Mouse (Mus musculus): ENCODE data around the gene Lsm14a. TPM values are rescaled to one million over a fixed set of nuclear protein-coding genes. Genes with fewer than 3 reads are reported as not detected.
"Not testable (repeated sequence)": the region's sequence is repeated elsewhere in the genome, so short reads cannot be mapped to it uniquely, and the experiment has no call there.

Gene Lsm14a
- polyA plus RNA-seq, 1 experiment: 69.3 TPM

DNA sequence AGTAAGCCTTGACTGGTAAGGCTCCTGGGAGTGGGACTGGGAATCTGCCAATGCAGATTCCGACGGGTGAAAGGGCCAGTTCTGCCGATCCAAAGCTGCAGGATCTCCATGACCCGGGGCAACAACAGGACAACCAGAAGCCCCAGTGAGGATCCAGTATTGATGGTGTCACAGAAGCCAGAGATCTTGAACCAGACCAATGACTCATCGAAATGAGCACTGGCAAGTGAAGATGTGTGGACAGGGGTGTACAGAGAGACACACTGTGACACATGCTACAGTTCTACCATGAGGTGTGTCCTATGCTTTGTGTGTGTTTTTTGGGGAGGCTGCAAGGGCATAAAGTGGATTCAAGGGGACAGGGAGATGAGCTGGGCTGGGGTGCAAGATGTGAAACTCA is 52.3 kb downstream of the Lsm14a start:
- Histone ChIP-seq H3K4me3 (no peak overlapping the region), H3K36me3 (ENCODE audit: control insufficient read depth, insufficient read depth) (peaks cover 37% of the 10 kb centered on the region)
- TF ChIP-seq CEBPB (IDR thresholded peaks at IDR 0.05; ENCODE audit: insufficient read depth, poor library complexity, severe bottlenecking): no peak
- TF ChIP-seq MAX (IDR thresholded peaks at IDR 0.05; ENCODE audit: low read depth): no peak
- no peak for TF ChIP-seq MYOG (IDR thresholded peaks at IDR 0.05; ENCODE audit: control insufficient read depth in 1 of 3, insufficient read depth in 1 of 3, insufficient read length in 2 of 3, low read depth in 2 of 3)
- no peak for TF ChIP-seq TCF12 (IDR thresholded peaks at IDR 0.05; ENCODE audit: insufficient read depth, poor library complexity, severe bottlenecking)
- no peak for TF ChIP-seq POLR2AphosphoS2 (IDR thresholded peaks at IDR 0.05; ENCODE audit: insufficient read length, low read depth)
- TF ChIP-seq SRF (IDR thresholded peaks at IDR 0.05; ENCODE audit: control insufficient read depth, insufficient read length, low read depth): no peak
- TF ChIP-seq E2F4 (IDR thresholded peaks at IDR 0.05; ENCODE audit: insufficient read depth): no peak
- TF ChIP-seq POLR2A (IDR thresholded peaks at IDR 0.05; ENCODE audit: insufficient read length, low read depth): no peak
- TF ChIP-seq TCF3 (IDR thresholded peaks at IDR 0.05; ENCODE audit: insufficient read length, low read depth): no peak
- no peak for TF ChIP-seq REST (IDR thresholded peaks at IDR 0.05; ENCODE audit: insufficient read depth, insufficient read length)
- TF ChIP-seq MYOD1 (IDR thresholded peaks at IDR 0.05; ENCODE audit: control insufficient read depth in 1 of 3, insufficient read length in 2 of 3, low read depth in 2 of 3): no peak
- TF ChIP-seq USF1 (IDR thresholded peaks at IDR 0.05; ENCODE audit: low read depth): no peak

DNA sequence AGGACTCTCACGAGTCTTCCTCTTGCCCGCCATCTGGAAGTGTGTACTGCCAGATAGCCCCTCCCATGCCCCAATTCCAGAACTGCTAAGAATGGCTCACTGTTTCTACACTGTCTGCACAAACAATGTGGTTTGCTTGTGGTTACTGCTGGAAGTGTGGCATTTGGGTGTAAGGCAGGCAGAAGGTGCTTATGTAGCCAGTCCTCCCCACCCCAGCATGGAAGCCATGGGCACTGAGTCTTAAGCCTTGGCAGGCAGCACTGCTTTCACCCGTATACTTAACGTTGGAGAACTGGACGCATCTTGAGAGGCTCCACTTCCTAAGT is 54.0 kb downstream of the Lsm14a start:
- H3K4me3 ChIP-seq: no peak overlapping the region
- TF ChIP-seq SRF (IDR thresholded peaks at IDR 0.05; ENCODE audit: control insufficient read depth, insufficient read length, low read depth): no peak
- TF ChIP-seq CEBPB (IDR thresholded peaks at IDR 0.05; ENCODE audit: insufficient read depth, poor library complexity, severe bottlenecking): 0 out of 2 replicates have a peak, but pooled peaks have one; percentile 21
- TF ChIP-seq TCF12 (IDR thresholded peaks at IDR 0.05; ENCODE audit: insufficient read depth, poor library complexity, severe bottlenecking): peak; percentile 33
- peak in 1 of 3 experiments; percentile 65 for TF ChIP-seq MYOG (IDR thresholded peaks at IDR 0.05; ENCODE audit: control insufficient read depth in 1 of 3, insufficient read depth in 1 of 3, insufficient read length in 2 of 3, low read depth in 2 of 3)
- TF ChIP-seq TCF3 (IDR thresholded peaks at IDR 0.05; ENCODE audit: insufficient read length, low read depth): peak; percentile 10
- no peak for TF ChIP-seq REST (IDR thresholded peaks at IDR 0.05; ENCODE audit: insufficient read depth, insufficient read length)
- TF ChIP-seq USF1 (IDR thresholded peaks at IDR 0.05; ENCODE audit: low read depth): no peak
- no peak for TF ChIP-seq POLR2A (IDR thresholded peaks at IDR 0.05; ENCODE audit: insufficient read length, low read depth)
- no peak for TF ChIP-seq MAX (IDR thresholded peaks at IDR 0.05; ENCODE audit: low read depth)
- peak; percentile 86 for TF ChIP-seq POLR2AphosphoS2 (IDR thresholded peaks at IDR 0.05; ENCODE audit: insufficient read length, low read depth)
- TF ChIP-seq E2F4 (IDR thresholded peaks at IDR 0.05; ENCODE audit: insufficient read depth): no peak
- peak in 1 of 3 experiments; percentile 16 for TF ChIP-seq MYOD1 (IDR thresholded peaks at IDR 0.05; ENCODE audit: control insufficient read depth in 1 of 3, insufficient read length in 2 of 3, low read depth in 2 of 3)
- no peaks in the 10 kb centered on the region for H3K27me3 ChIP-seq (ENCODE audit: control insufficient read depth, insufficient read depth, insufficient read length)
- no peaks in the 10 kb centered on the region for H3K79me2 ChIP-seq (ENCODE audit: control insufficient read depth, insufficient read depth)
- H3ac ChIP-seq (ENCODE audit: control insufficient read depth, insufficient read length): no peak overlapping the region
- H3K36me3 ChIP-seq (ENCODE audit: control insufficient read depth, insufficient read depth): peaks cover 19% of the 10 kb centered on the region
- peak overlapping the region; percentile 82 for H3K4me2 ChIP-seq (ENCODE audit: low read depth)

More for the DNA sequence above, 52.3 kb downstream of the Lsm14a start:
- H3K4me2 ChIP-seq (ENCODE audit: low read depth): no peak overlapping the region
- no peaks in the 10 kb centered on the region for H3K79me2 ChIP-seq (ENCODE audit: control insufficient read depth, insufficient read depth)
- no peak overlapping the region for H3ac ChIP-seq (ENCODE audit: control insufficient read depth, insufficient read length)
- H3K27me3 ChIP-seq (ENCODE audit: control insufficient read depth, insufficient read depth, insufficient read length): no peaks in the 10 kb centered on the region

DNA sequence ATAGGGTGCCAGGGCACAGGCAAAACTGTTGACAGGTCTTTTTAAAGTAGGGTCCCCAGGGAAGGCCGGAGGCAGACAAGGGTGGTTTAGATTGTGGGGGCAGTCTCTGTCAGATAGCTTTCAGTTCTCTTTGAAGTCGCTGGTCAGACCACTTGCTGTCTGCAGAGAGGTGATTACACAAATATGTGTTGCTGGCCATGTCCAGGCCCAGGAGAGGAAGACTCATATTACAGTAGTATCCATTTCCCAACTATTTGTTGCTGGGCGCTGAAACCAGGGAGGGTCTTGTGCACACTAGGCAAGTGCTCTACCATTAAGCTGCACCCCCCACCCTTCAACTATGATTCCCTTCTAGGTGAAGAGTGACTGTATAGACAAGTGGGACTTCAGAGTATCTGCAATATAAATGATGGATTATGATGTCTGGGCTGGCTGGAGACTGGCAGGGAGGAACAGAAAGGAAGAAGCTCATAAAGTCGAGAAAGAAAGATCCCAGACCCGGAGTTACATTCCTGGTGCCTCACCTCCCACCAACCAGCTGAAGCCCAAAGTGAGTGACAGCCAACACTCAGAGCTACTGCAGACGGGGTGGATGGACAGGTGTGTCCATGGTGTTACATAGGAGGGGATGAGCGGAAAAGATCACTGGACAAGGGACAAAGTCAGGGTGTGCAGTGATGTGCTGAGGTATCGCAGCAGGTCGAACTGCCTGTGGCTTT is 54.5 kb downstream of the Lsm14a start:
- Histone ChIP-seq H3K27me3 (ENCODE audit: control insufficient read depth, insufficient read depth, insufficient read length) (no peaks in the 10 kb centered on the region), H3K4me3 (no peak overlapping the region), H3ac (ENCODE audit: control insufficient read depth, insufficient read length) (no peak overlapping the region), H3K36me3 (ENCODE audit: control insufficient read depth, insufficient read depth) (peaks cover 14% of the 10 kb centered on the region), H3K4me2 (ENCODE audit: low read depth) (peak overlapping the region; percentile 82), H3K79me2 (ENCODE audit: control insufficient read depth, insufficient read depth) (no peaks in the 10 kb centered on the region)
- TF ChIP-seq SRF (IDR thresholded peaks at IDR 0.05; ENCODE audit: control insufficient read depth, insufficient read length, low read depth) (no peak), POLR2AphosphoS2 (IDR thresholded peaks at IDR 0.05; ENCODE audit: insufficient read length, low read depth) (no peak), MYOD1 (IDR thresholded peaks at IDR 0.05; ENCODE audit: control insufficient read depth in 1 of 3, insufficient read length in 2 of 3, low read depth in 2 of 3) (peak in 2 of 3 experiments; percentile 41 to 66), POLR2A (IDR thresholded peaks at IDR 0.05; ENCODE audit: insufficient read length, low read depth) (peak; percentile 48), USF1 (IDR thresholded peaks at IDR 0.05; ENCODE audit: low read depth) (no peak), CEBPB (IDR thresholded peaks at IDR 0.05; ENCODE audit: insufficient read depth, poor library complexity, severe bottlenecking) (peak; percentile 59)

DNA sequence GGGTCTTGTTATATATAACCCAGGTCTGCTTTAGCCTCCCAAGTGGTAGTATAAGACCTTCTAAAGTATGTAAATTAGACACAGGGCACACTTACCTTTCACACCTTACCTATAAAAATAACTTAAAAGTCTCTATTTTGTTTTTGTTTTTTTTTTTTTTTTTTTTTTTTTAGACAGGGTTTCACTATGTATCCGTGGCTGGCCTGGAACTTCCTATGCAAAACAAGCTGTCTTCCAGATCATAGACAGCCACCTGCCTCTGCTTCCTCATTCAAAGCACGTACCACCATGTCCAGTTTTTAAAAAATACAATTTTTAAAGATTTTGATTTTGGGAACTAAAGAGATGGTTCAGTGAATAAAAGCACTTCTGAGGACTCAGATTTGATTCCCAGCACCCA is 55.8 kb downstream of the Lsm14a start:
- Histone ChIP-seq H3ac (ENCODE audit: control insufficient read depth, insufficient read length) (no peak overlapping the region), H3K4me2 (ENCODE audit: low read depth) (no peak overlapping the region), H3K27me3 (ENCODE audit: control insufficient read depth, insufficient read depth, insufficient read length) (no peaks in the 10 kb centered on the region), H3K36me3 (ENCODE audit: control insufficient read depth, insufficient read depth) (peaks cover 7% of the 10 kb centered on the region), H3K4me3 (no peak overlapping the region), H3K79me2 (ENCODE audit: control insufficient read depth, insufficient read depth) (no peaks in the 10 kb centered on the region)
- no peak for TF ChIP-seq TCF12 (IDR thresholded peaks at IDR 0.05; ENCODE audit: insufficient read depth, poor library complexity, severe bottlenecking)
- no peak for TF ChIP-seq POLR2AphosphoS2 (IDR thresholded peaks at IDR 0.05; ENCODE audit: insufficient read length, low read depth)
- TF ChIP-seq MAX (IDR thresholded peaks at IDR 0.05; ENCODE audit: low read depth): no peak

DNA sequence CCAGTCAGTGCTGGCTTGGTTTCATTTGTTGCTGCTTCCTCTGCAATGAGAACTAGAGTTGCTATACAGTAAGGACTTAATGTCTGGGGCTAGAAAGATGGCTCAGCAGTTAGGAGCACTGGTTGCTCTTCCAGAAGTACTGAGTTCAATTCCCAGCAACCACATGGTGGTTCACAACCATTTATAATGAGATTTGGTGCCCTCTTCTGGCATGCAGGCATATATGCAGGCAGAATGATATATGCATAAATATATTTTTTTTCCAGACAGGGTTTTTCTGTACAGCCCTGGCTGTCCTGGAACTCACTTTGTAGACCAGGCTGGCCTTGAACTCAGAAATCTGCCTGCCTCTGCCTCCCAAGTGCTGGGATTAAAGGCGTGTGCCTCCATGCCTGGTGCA is 56.6 kb downstream of the Lsm14a start:
- H3K4me3 ChIP-seq; H3K79me2 ChIP-seq (ENCODE audit: control insufficient read depth, insufficient read depth); H3K4me2 ChIP-seq (ENCODE audit: low read depth); H3ac ChIP-seq (ENCODE audit: control insufficient read depth, insufficient read length); H3K36me3 ChIP-seq (ENCODE audit: control insufficient read depth, insufficient read depth); H3K27me3 ChIP-seq (ENCODE audit: control insufficient read depth, insufficient read depth, insufficient read length): not testable (repeated sequence)

Measured in myocyte (in vitro differentiated cells).